9 mouse cellular contexts compared by ENCODE assay signal in genomic region chr11:59366633-59367032, GRCm38 (mm10). TPM values are rescaled to one million over a fixed set of nuclear protein-coding genes. Genes with fewer than 3 reads are reported as not detected.
DNase-seq lines count a peak whose midpoint lies in the region; ATAC-seq and TF ChIP-seq lines count a peak whose summit lies in the region.
"Had no signal": no experiment of that assay in that cellular context is flagged by ENCODE, and none has a peak within 500 bp of the region (broad histone marks: within the 10 kb centered on the region; RNA-seq: fewer than 3 reads in every experiment).

No protein-coding gene starts in this region.

- peak; percentile 16 for TF ChIP-seq RAD21 in CH12.LX (IDR thresholded peaks at IDR 0.05; ENCODE audit: low read depth, low read length)

- TF ChIP-seq POLR2A in CH12.LX (IDR thresholded peaks at IDR 0.05; ENCODE audit: low read depth, low read length) = no peak

- no peaks in the 10 kb centered on the region for H3K9me3 ChIP-seq in hindbrain, embryonic 10.5 days
- H3K9me3 ChIP-seq in hindbrain, embryonic 12.5 days (replicated peaks) = no peaks in the 10 kb centered on the region
- H3K9me3 ChIP-seq in CH12.LX (replicated peaks; ENCODE audit: low read length) = no peaks in the 10 kb centered on the region

- peaks cover 7% of the 10 kb centered on the region; the same call in 1 of the 2 replicates for H3K4me1 ChIP-seq in hindbrain, embryonic 10.5 days (replicated peaks)
- peaks cover 17% of the 10 kb centered on the region; the same call in 1 of the 2 replicates for H3K4me1 ChIP-seq in hindbrain, embryonic 12.5 days
- H3K4me1 ChIP-seq in CH12.LX (ENCODE audit: control insufficient read depth in 1 of 2, insufficient read depth in 2 of 2) = peaks cover 3 to 13% of the 10 kb centered on the region in 2 experiments

- no peaks in the 10 kb centered on the region for H3K36me3 ChIP-seq in hindbrain, embryonic 10.5 days
- H3K36me3 ChIP-seq in hindbrain, embryonic 12.5 days = no peaks in the 10 kb centered on the region
- H3K36me3 ChIP-seq in CH12.LX (replicated peaks in 1 of 2; ENCODE audit: control insufficient read depth in 1 of 2, insufficient read depth in 1 of 2, low read length in 1 of 2) = no peaks in the 10 kb centered on the region

- dilution Hi-C loops in CH12.LX (cut with MboI; ENCODE audit: extremely low pct_ligation_motif_present, extremely low pct_unique_long_range_greater_than_20kb, low sequenced_read_pairs) = no loop called here

- H3K9ac ChIP-seq in hindbrain, embryonic 12.5 days = no peak overlapping the region
- H3K9ac ChIP-seq in CH12.LX (ENCODE audit: insufficient read depth, low read depth) = no peak overlapping the region

- H3K27ac ChIP-seq in hindbrain, embryonic 10.5 days = no peak overlapping the region
- no peak overlapping the region for H3K27ac ChIP-seq in hindbrain, embryonic 12.5 days
- H3K27ac ChIP-seq in CH12.LX (ENCODE audit: insufficient read depth, low read depth) = no peak overlapping the region

- peak; percentile 35 to 62 for TF ChIP-seq CTCF in CH12.LX (conservative IDR thresholded peaks at IDR 0.05 in 1 of 2, IDR thresholded peaks at IDR 0.05 in 1 of 2; ENCODE audit: low read depth in 2 of 2, low read length in 2 of 2)

- peak; percentile 42 for DNase-seq in hindbrain, embryonic 10.5 days (ENCODE audit: low spot score)
- DNase-seq in CH12.LX (ENCODE audit: extremely low read depth) = no peak
- DNase-seq in embryo, embryonic 10.5 days (ENCODE audit: low spot score) = peak; percentile 57
- DNase-seq in lung, postnatal 10 days = peak; percentile 55
- no peak for DNase-seq in ovary, adult 18-20 months (ENCODE audit: low spot score)
- no peak for DNase-seq in spleen, postnatal 36 days (ENCODE audit: low spot score in 2 of 2)
- DNase-seq in right cerebral cortex, postnatal 36 days (ENCODE audit: low spot score in 2 of 2) = no peak

- WGBS in hindbrain, embryonic 10.5 days = 32% methylated on average over 3 of the region's 3 CpGs
- WGBS in hindbrain, embryonic 12.5 days = 26% methylated on average over 3 of the region's 3 CpGs

- in situ Hi-C loops in CH12.LX (cut with MboI; ENCODE audit: low pct_ligation_motif_present, low pct_unique_long_range_greater_than_20kb, low sequenced_read_pairs) = loop anchor here (10.0 kb wide), 1 partner anchor 52 kb away; no protein-coding TSS in a partner anchor

- H3K79me2 ChIP-seq in CH12.LX (replicated peaks; ENCODE audit: control insufficient read depth, extremely low read depth, insufficient read depth, poor library complexity, severe bottlenecking) = no peaks in the 10 kb centered on the region

- H3K4me3 ChIP-seq in hindbrain, embryonic 10.5 days = no peak overlapping the region
- no peak overlapping the region for H3K4me3 ChIP-seq in hindbrain, embryonic 12.5 days
- no peak overlapping the region for H3K4me3 ChIP-seq in CH12.LX (replicated peaks in 1 of 3; ENCODE audit: low read depth in 2 of 3, low read length in 2 of 3, poor library complexity in 1 of 3)

- TF ChIP-seq EP300 in CH12.LX (IDR thresholded peaks at IDR 0.05; ENCODE audit: low read length) = no peak

- H3K27me3 ChIP-seq in hindbrain, embryonic 10.5 days (ENCODE audit: insufficient read depth, poor library complexity, severe bottlenecking) = no peaks in the 10 kb centered on the region; the same call in 1 of the 2 replicates
- H3K27me3 ChIP-seq in hindbrain, embryonic 12.5 days = no peaks in the 10 kb centered on the region
- H3K27me3 ChIP-seq in CH12.LX (replicated peaks) = peaks cover 9% of the 10 kb centered on the region

- H3K4me2 ChIP-seq in hindbrain, embryonic 12.5 days (replicated peaks) = no peak overlapping the region
- H3K4me2 ChIP-seq in CH12.LX (ENCODE audit: insufficient read depth, low read depth, poor library complexity, severe bottlenecking) = no peak overlapping the region

- no peak for ATAC-seq in hindbrain, embryonic 12.5 days (ENCODE audit: low FRiP score)

TF ChIP-seq in CH12.LX, 34 proteins besides CTCF, POLR2A, EP300 and RAD21:
- no peak for TF ChIP-seq NRF1 (IDR thresholded peaks at IDR 0.05; ENCODE audit: low read depth, low read length)
- no peak for TF ChIP-seq MAX (IDR thresholded peaks at IDR 0.05; ENCODE audit: low read length)
- TF ChIP-seq ZC3H11A (IDR thresholded peaks at IDR 0.05; ENCODE audit: low read depth, low read length) = no peak
- TF ChIP-seq SMC3 (IDR thresholded peaks at IDR 0.05; ENCODE audit: low read depth, low read length) = peak; percentile 59

RNA-seq across cellular contexts. Expression of gene Prss38, which starts 8.8 kb away (rescaled TPM):
- not detected in 2 replicates for polyA plus RNA-seq in hindbrain, embryonic 10.5 days (2016; fragmentation: Nextera tagmentation; extraction: Ambion mirVana)
- not detected in 2 replicates for polyA plus RNA-seq in hindbrain, embryonic 12.5 days (2016; fragmentation: Nextera tagmentation; extraction: Ambion mirVana)
- total RNA-seq in CH12.LX (2012; rRNA removed) (not detected in 2 replicates), CH12.LX (2014; rRNA removed) (not detected in 2 replicates)
- polyA plus RNA-seq in CH12.LX (2012; ENCODE audit: insufficient read length, low read depth) = not detected in 2 replicates
- total RNA-seq: left cerebral cortex, postnatal 36 days had no signal

RNA-seq across cellular contexts. Expression of gene Wnt9a, which starts 59.9 kb away (rescaled TPM):
- polyA plus RNA-seq in hindbrain, embryonic 10.5 days (2016; fragmentation: Nextera tagmentation; extraction: Ambion mirVana) = 9.8 and 10.7 TPM in 2 replicates
- 6.1 and 6.9 TPM in 2 replicates for polyA plus RNA-seq in hindbrain, embryonic 12.5 days (2016; fragmentation: Nextera tagmentation; extraction: Ambion mirVana)
- not detected in 2 replicates for total RNA-seq in CH12.LX (2012; rRNA removed)
- total RNA-seq in CH12.LX (2014; rRNA removed) = not detected in 2 replicates
- polyA plus RNA-seq in CH12.LX (2012; ENCODE audit: insufficient read length, low read depth) = not detected in 2 replicates

Comparison
In these comparisons a context has a peak if more than half of its experiments do, and no peak if none do; other contexts are left out.
1. DNase-seq: peak in hindbrain, embryonic 10.5 days (single experiment), embryo, embryonic 10.5 days (single experiment) and lung, postnatal 10 days (single experiment); none in CH12.LX (single experiment), ovary, adult 18-20 months (single experiment), spleen, postnatal 36 days (0 of 2) and right cerebral cortex, postnatal 36 days (0 of 2).